8 mouse cellular contexts compared by ENCODE assay signal in the genomic region with DNA sequence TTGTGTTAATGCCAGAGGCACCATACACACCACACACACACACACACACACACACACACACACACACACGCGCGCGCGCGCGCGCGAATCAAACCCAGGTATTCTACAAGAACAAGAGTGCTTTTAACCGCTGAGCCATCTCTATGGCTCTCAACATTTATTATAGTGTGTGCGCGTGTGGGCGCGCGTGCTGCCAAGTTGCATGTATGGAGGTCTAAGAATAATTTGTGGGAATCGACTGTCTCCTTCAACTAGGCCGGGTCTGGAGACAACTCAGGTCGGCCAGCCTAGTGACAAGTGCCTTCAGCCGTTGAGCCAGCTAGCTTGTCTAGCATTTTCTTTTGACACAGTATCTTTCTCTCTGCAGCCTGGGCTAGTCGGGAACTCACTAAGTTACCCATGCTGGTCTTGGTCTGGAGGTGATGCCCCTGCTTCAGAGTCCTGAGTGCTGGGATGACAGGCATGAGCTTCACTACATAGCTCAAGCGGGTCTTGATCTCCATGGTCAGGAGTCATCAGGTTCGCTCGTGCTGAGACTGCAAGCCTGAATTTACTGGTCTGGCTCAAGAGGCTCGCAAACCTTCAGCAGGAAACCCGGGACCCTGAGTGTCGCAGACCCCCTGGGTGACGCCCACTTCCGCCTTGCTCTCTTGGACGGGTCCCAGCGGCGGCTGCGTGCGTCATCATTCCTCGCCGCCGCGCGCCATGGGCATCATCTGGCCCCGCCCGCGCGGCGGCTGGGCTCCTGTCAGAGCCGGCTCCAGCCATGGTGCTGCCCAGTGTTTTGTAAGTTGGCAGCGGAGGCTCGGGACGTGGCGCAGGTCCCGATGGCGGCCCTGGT. TPM values are rescaled to one million over a fixed set of nuclear protein-coding genes. Genes with fewer than 3 reads are reported as not detected.
DNase-seq lines count a peak whose midpoint lies in the region; ATAC-seq lines count a peak whose summit lies in the region.

A gene (plus strand): TSS at position 709 of the 841 bp plus-strand sequence.

- no peaks in the 10 kb centered on the region for H3K9me3 ChIP-seq in hindbrain, embryonic 12.5 days (replicated peaks)

- H3K4me3 ChIP-seq in hindbrain, embryonic 12.5 days: peak within 1 kb of the TSS; percentile 88

- peak within 1 kb of the TSS; percentile 77 for H3K4me2 ChIP-seq in hindbrain, embryonic 12.5 days (replicated peaks)

- H3K27ac ChIP-seq in hindbrain, embryonic 12.5 days: peak within 1 kb of the TSS; percentile 89

- H3K4me1 ChIP-seq in hindbrain, embryonic 12.5 days: peaks cover 13% of the 10 kb centered on the region

- H3K36me3 ChIP-seq in hindbrain, embryonic 12.5 days: no peaks in the 10 kb centered on the region

- peak; percentile 97 for ATAC-seq in hindbrain, embryonic 12.5 days (ENCODE audit: low FRiP score)

- peak within 1 kb of the TSS; percentile 96 for H3K9ac ChIP-seq in hindbrain, embryonic 12.5 days

- no peaks in the 10 kb centered on the region for H3K27me3 ChIP-seq in hindbrain, embryonic 12.5 days

- WGBS in hindbrain, embryonic 12.5 days: 7% methylated on average over 50 of the region's 50 CpGs

- DNase-seq in NIH3T3 (ENCODE audit: low read depth): peak; percentile 98
- peak; percentile 97 for DNase-seq in cerebellum, postnatal 10 days
- DNase-seq in frontal cortex, postnatal 10 days (ENCODE audit: low spot score in 2 of 2): peak; percentile 84 to 93
- peak; percentile 94 to 95 for DNase-seq in layer of hippocampus, postnatal 14 days (ENCODE audit: low spot score in 2 of 2)
- DNase-seq in lung, postnatal 14 days: peak; percentile 91
- DNase-seq in retina, adult 2 months (ENCODE audit: low read depth, low spot score): peak; percentile 75
- peak; percentile 88 to 92 for DNase-seq in thymus, postnatal 36 days

RNA-seq across cellular contexts. Expression of the gene that starts here (rescaled TPM):
- polyA plus RNA-seq in hindbrain, embryonic 12.5 days (2016; fragmentation: Nextera tagmentation; extraction: Ambion mirVana): 12.6 and 14.1 TPM in 2 replicates
- total RNA-seq in layer of hippocampus, postnatal 14 days (2021): 10 to 100 TPM; 41.3 to 45.0 TPM

Comparison
In these comparisons a context has a peak if more than half of its experiments do, and no peak if none do; other contexts are left out.
1. Peak in every context shown above with its lines: DNase-seq, ATAC-seq, H3K4me3 ChIP-seq and H3K27ac ChIP-seq.